Mouse (Mus musculus) stomach, postnatal 0 days (tissue): Measurements from ENCODE around the gene Mak.

ENCODE experiments used
- CTCF ChIP-seq: IDR thresholded peaks from 2 replicates; pipeline ENCODE4 v1.5.1; 2016; ENCODE audit warnings: antibody characterized with exemption, low read depth, mild to moderate bottlenecking, moderate library complexity
- EP300 ChIP-seq: optimal IDR thresholded peaks from 2 replicates; pipeline ENCODE3; 2016; ENCODE audit warnings: antibody characterized with exemption

GRCm38 (mm10) chr13:41077921-41078320 is 1.6 kb downstream of the Mak start:
- TF ChIP-seq EP300, result no peak
- TF ChIP-seq CTCF, result no peak
